Mouse (Mus musculus): ENCODE data around the gene Xrcc5.

The Xrcc5 gene

GRCm38 (mm10) chr1:72400616-72401015 is 93.4 kb downstream of the Xrcc5 start:
- no peak for DNase-seq

GRCm38 (mm10) chr1:72401331-72402069 is 94.3 kb downstream of the Xrcc5 start:
- DNase-seq = no peak

- DNase-seq = no peak
These were observed 99.4 kb downstream of the Xrcc5 start for GRCm38 (mm10) chr1:72406505-72407079.

- no peak for DNase-seq
These were observed 102.7 kb downstream of the Xrcc5 start for GRCm38 (mm10) chr1:72409936-72410335.

- DNase-seq = no peak
These were observed 103.9 kb downstream of the Xrcc5 start for GRCm38 (mm10) chr1:72411108-72411507.

GRCm38 (mm10) chr1:72413205-72413604 is 106.0 kb downstream of the Xrcc5 start:
- no peak for DNase-seq

GRCm38 (mm10) chr1:72414133-72414532 is 106.9 kb downstream of the Xrcc5 start:
- no peak for DNase-seq

GRCm38 (mm10) chr1:72414561-72415253 is 107.5 kb downstream of the Xrcc5 start:
- DNase-seq = no peak

GRCm38 (mm10) chr1:72418744-72419655 is 111.8 kb downstream of the Xrcc5 start:
- DNase-seq = no peak

GRCm38 (mm10) chr1:72420220-72420619 is 113.0 kb downstream of the Xrcc5 start:
- no peak for DNase-seq

- no peak for DNase-seq
These were observed 114.9 kb downstream of the Xrcc5 start for GRCm38 (mm10) chr1:72422121-72422520.

GRCm38 (mm10) chr1:72426456-72426855 is 119.2 kb downstream of the Xrcc5 start:
- no peak for DNase-seq

GRCm38 (mm10) chr1:72428526-72428925 is 121.3 kb downstream of the Xrcc5 start:
- no peak for DNase-seq

GRCm38 (mm10) chr1:72429107-72429807 is 122.0 kb downstream of the Xrcc5 start:
- DNase-seq = no peak

- DNase-seq = no peak
These were observed 125.4 kb downstream of the Xrcc5 start for GRCm38 (mm10) chr1:72432579-72432978.

- DNase-seq = no peak
These were observed 127.3 kb downstream of the Xrcc5 start for GRCm38 (mm10) chr1:72434510-72434909.

- no peak for DNase-seq
These were observed 129.7 kb downstream of the Xrcc5 start for GRCm38 (mm10) chr1:72436967-72437366.

- DNase-seq = no peak
These were observed 131.9 kb downstream of the Xrcc5 start for GRCm38 (mm10) chr1:72439146-72439545.

GRCm38 (mm10) chr1:72442747-72443146 is 135.5 kb downstream of the Xrcc5 start:
- DNase-seq = no peak

Measured in thymus, postnatal 36 days (tissue).